Mouse (Mus musculus): ENCODE results near the gene Erlin1. TPM values are rescaled to one million over a fixed set of nuclear protein-coding genes. Genes with fewer than 3 reads are reported as not detected.

The Erlin1 gene
- polyA plus RNA-seq, 1 experiment from 2014 or later = 41.9 TPM

DNA sequence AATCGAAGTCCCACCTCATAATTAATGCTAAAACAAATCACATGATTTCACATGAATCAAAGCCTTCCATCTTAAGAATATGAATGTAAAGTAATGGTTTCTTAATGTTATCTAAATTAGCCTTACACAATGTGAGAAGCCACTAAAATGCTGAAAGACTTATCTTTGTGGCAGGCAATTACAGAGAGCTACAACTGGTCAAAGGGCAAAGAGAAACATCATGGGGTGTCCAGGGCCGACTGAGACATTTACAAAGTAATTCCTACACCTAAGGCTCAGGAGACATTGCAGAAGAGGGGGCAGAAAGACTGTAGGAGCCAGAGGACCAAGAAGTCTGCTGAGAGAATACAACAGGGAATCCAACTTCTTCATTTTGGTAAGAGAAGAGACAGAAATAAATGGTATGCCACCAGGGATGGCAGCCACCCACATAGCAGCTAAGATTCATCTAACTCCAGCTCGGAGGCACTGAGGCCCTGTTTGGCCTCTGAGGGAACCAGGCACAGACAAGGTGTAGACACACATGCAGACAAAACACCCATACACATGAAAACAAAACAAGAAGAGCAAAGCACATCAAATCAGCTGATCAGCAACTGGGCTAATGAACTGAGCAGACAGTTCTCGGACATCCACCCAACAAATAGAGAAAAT lies 14.3 kb downstream of the Erlin1 start:
- Histone ChIP-seq H3K27ac (no peak overlapping the region), H3K9me3 (no peaks in the 10 kb centered on the region), H3K36me3 (peaks cover 28% of the 10 kb centered on the region), H3K4me1 (no peaks in the 10 kb centered on the region), H3K4me2 (no peak overlapping the region), H3K4me3 (no peak overlapping the region), H3K9ac (no peak overlapping the region), H3K27me3 (no peaks in the 10 kb centered on the region)
- no peak for ATAC-seq (ENCODE audit: borderline replicate concordance, extremely low read depth, low FRiP score, low TSS enrichment)
- WGBS = 78% methylated on average over 4 of the region's 4 CpGs

- Histone ChIP-seq H3K4me3 (no peak overlapping the region), H3K36me3 (peaks cover 17% of the 10 kb centered on the region), H3K4me2 (no peak overlapping the region), H3K9ac (no peak overlapping the region), H3K9me3 (no peaks in the 10 kb centered on the region), H3K27me3 (no peaks in the 10 kb centered on the region), H3K27ac (no peak overlapping the region), H3K4me1 (no peaks in the 10 kb centered on the region)
- WGBS = 54% methylated on average over 4 of the region's 4 CpGs
- no peak for ATAC-seq (ENCODE audit: borderline replicate concordance, extremely low read depth, low FRiP score, low TSS enrichment)
Measured at GRCm38 (mm10) chr19:44050388-44050787, 19.2 kb downstream of the Erlin1 start.

DNA sequence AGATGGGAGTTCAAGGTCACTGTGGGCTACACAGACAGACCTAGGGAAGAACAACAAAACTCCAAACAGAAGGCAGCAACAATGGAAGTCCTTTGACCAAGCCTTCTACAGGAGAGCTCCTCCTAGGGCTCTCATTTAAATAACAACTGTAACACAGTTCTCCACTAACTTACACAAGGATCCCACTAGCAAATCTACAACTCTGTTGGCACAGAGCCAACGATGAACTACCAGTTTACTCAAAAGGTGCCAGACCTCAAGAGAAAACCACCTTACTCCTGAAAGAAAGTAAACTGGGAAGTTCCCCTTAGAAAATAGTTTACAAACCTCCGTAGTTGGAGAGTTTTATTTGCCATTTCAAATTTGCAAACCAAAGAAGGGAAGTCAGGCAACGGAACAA lies 20.3 kb downstream of the Erlin1 start:
- Histone ChIP-seq H3K36me3 (peaks cover 18% of the 10 kb centered on the region), H3K27ac (no peak overlapping the region), H3K27me3 (no peaks in the 10 kb centered on the region), H3K4me2 (no peak overlapping the region), H3K4me1 (no peaks in the 10 kb centered on the region), H3K9ac (no peak overlapping the region), H3K4me3 (no peak overlapping the region), H3K9me3 (no peaks in the 10 kb centered on the region)
- 53% methylated on average over 3 of the region's 3 CpGs for WGBS
- no peak for ATAC-seq (ENCODE audit: borderline replicate concordance, extremely low read depth, low FRiP score, low TSS enrichment)

- Histone ChIP-seq H3K27me3 (no peaks in the 10 kb centered on the region), H3K4me2 (no peak overlapping the region), H3K9ac (no peak overlapping the region), H3K36me3 (peaks cover 19% of the 10 kb centered on the region), H3K4me1 (no peaks in the 10 kb centered on the region), H3K9me3 (no peaks in the 10 kb centered on the region), H3K4me3 (no peak overlapping the region), H3K27ac (no peak overlapping the region)
- 58% methylated on average over 3 of the region's 3 CpGs for WGBS
- ATAC-seq (ENCODE audit: borderline replicate concordance, extremely low read depth, low FRiP score, low TSS enrichment) = no peak
Measured at GRCm38 (mm10) chr19:44045847-44046246, 23.7 kb downstream of the Erlin1 start.

- ATAC-seq (ENCODE audit: borderline replicate concordance, extremely low read depth, low FRiP score, low TSS enrichment) = no peak
- H3K27me3 ChIP-seq = no peaks in the 10 kb centered on the region
- no peak overlapping the region for H3K4me3 ChIP-seq
- H3K9me3 ChIP-seq = no peaks in the 10 kb centered on the region
- 77% methylated on average over 5 of the region's 5 CpGs for WGBS
- H3K4me2 ChIP-seq = no peak overlapping the region
- H3K36me3 ChIP-seq = peaks cover 33% of the 10 kb centered on the region
- H3K27ac ChIP-seq = no peak overlapping the region
- H3K4me1 ChIP-seq = no peaks in the 10 kb centered on the region
- no peak overlapping the region for H3K9ac ChIP-seq
Measured at GRCm38 (mm10) chr19:44042121-44042520, 27.5 kb downstream of the Erlin1 start.

- H3K36me3 ChIP-seq = peaks cover 16% of the 10 kb centered on the region
- H3K9me3 ChIP-seq = no peaks in the 10 kb centered on the region
- H3K4me2 ChIP-seq = no peak overlapping the region
- peaks cover 5% of the 10 kb centered on the region; the same call in 1 of the 2 replicates for H3K4me1 ChIP-seq
- WGBS = 94% methylated on average over 5 of the region's 5 CpGs
- no peaks in the 10 kb centered on the region for H3K27me3 ChIP-seq
- no peak for ATAC-seq (ENCODE audit: borderline replicate concordance, extremely low read depth, low FRiP score, low TSS enrichment)
- H3K9ac ChIP-seq = no peak overlapping the region
- H3K4me3 ChIP-seq = no peak overlapping the region
- no peak overlapping the region for H3K27ac ChIP-seq
Measured at GRCm38 (mm10) chr19:44033396-44033795, 36.2 kb downstream of the Erlin1 start.

- H3K36me3 ChIP-seq = peaks cover 10% of the 10 kb centered on the region; the same call in 1 of the 2 replicates
- H3K27ac ChIP-seq = no peak overlapping the region
- 72% methylated on average over 11 of the region's 11 CpGs for WGBS
- no peaks in the 10 kb centered on the region for H3K27me3 ChIP-seq
- no peak for ATAC-seq (ENCODE audit: borderline replicate concordance, extremely low read depth, low FRiP score, low TSS enrichment)
- no peak overlapping the region for H3K4me3 ChIP-seq
- no peak overlapping the region for H3K9ac ChIP-seq
- H3K4me1 ChIP-seq = peaks cover 5% of the 10 kb centered on the region; the same call in 1 of the 2 replicates
- no peaks in the 10 kb centered on the region for H3K9me3 ChIP-seq
- H3K4me2 ChIP-seq = no peak overlapping the region
Measured at GRCm38 (mm10) chr19:44032046-44032744, 37.4 kb downstream of the Erlin1 start.

GRCm38 (mm10) chr19:44030024-44030423 lies 39.6 kb downstream of the Erlin1 start:
- no peak overlapping the region for H3K9ac ChIP-seq
- 75% methylated on average over 5 of the region's 5 CpGs for WGBS
- no peaks in the 10 kb centered on the region for H3K27me3 ChIP-seq
- no peaks in the 10 kb centered on the region for H3K36me3 ChIP-seq
- ATAC-seq (ENCODE audit: borderline replicate concordance, extremely low read depth, low FRiP score, low TSS enrichment) = no peak
- no peak overlapping the region for H3K4me3 ChIP-seq
- no peak overlapping the region for H3K27ac ChIP-seq
- H3K4me1 ChIP-seq = peaks cover 5% of the 10 kb centered on the region; the same call in 1 of the 2 replicates
- H3K9me3 ChIP-seq = no peaks in the 10 kb centered on the region
- H3K4me2 ChIP-seq = no peak overlapping the region

GRCm38 (mm10) chr19:44028972-44029371 lies 40.6 kb downstream of the Erlin1 start, which contains the start of gene Cyp2c23:
TSS of gene Cyp2c23 (minus strand) at chr19:44029208.
- Histone ChIP-seq H3K27ac (no peak within 1 kb of the TSS), H3K27me3 (no peaks in the 10 kb centered on the region), H3K4me1 (peaks cover 5% of the 10 kb centered on the region; the same call in 1 of the 2 replicates), H3K4me3 (no peak within 1 kb of the TSS), H3K9me3 (no peaks in the 10 kb centered on the region), H3K36me3 (no peaks in the 10 kb centered on the region), H3K4me2 (no peak within 1 kb of the TSS), H3K9ac (no peak within 1 kb of the TSS)
- no peak for ATAC-seq (ENCODE audit: borderline replicate concordance, extremely low read depth, low FRiP score, low TSS enrichment)
- WGBS = 71% methylated on average over 6 of the region's 8 CpGs

GRCm38 (mm10) chr19:44026956-44027530 lies 42.5 kb downstream of the Erlin1 start:
- no peak for ATAC-seq (ENCODE audit: borderline replicate concordance, extremely low read depth, low FRiP score, low TSS enrichment)
- no peak overlapping the region for H3K4me3 ChIP-seq
- no peak overlapping the region for H3K9ac ChIP-seq
- H3K27ac ChIP-seq = no peak overlapping the region
- no peaks in the 10 kb centered on the region for H3K27me3 ChIP-seq
- peaks cover 6% of the 10 kb centered on the region; the same call in 1 of the 2 replicates for H3K4me1 ChIP-seq
- no peaks in the 10 kb centered on the region for H3K36me3 ChIP-seq
- WGBS = 53% methylated on average over 8 of the region's 8 CpGs
- H3K9me3 ChIP-seq = no peaks in the 10 kb centered on the region
- H3K4me2 ChIP-seq = no peak overlapping the region

DNA sequence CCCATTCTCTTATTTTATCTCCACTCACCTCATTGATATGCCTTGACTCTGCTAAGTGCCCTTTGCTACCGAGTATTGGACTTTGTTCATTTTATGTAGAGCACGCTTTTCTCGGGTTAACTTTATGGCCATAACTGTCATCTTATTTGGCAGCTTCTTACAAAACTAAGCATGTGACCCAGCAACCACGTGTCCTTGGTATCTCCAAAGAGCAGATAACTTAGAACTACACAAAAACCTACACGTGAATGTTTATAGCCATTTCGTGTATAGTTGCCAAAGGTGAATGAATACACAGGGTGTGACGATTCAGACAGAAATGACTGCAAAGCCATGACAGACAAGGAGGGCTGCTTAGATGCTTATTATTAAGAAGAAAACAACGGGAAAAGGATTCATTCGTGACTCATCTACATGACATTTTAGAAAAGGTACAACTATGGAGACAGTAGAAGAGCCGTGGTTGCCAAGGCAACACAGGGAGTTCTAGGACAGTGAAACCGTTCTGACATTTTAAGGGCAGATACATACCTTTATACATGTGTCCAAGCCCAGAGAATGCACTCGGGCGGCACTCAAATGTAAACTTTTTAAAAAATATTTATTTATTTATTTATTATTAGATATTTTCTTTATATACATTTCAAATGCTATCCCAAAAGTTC lies 44.5 kb downstream of the Erlin1 start:
- H3K4me2 ChIP-seq = no peak overlapping the region
- no peak overlapping the region for H3K4me3 ChIP-seq
- WGBS = 71% methylated on average over 13 of the region's 13 CpGs
- H3K36me3 ChIP-seq = no peaks in the 10 kb centered on the region
- peaks cover 13% of the 10 kb centered on the region; the same call in 1 of the 2 replicates for H3K4me1 ChIP-seq
- H3K9me3 ChIP-seq = no peaks in the 10 kb centered on the region
- no peak for ATAC-seq (ENCODE audit: borderline replicate concordance, extremely low read depth, low FRiP score, low TSS enrichment)
- no peaks in the 10 kb centered on the region for H3K27me3 ChIP-seq
- no peak overlapping the region for H3K27ac ChIP-seq
- H3K9ac ChIP-seq = no peak overlapping the region

Data from lung, embryonic 15.5 days (tissue).